Mouse (Mus musculus) right cerebral cortex, postnatal 36 days (tissue): ENCODE data around the gene Olfr963.
"Not testable (repeated sequence)": the region's sequence is repeated elsewhere in the genome, so short reads cannot be mapped to it uniquely, and the experiment has no call there.

Source experiments
- DNase-seq, 2 experiments: peaks; one replicate each; pipeline ENCODE4 v3.0.0; 2022; ENCODE audit warnings: low spot score in 2 of 2, mixed read lengths in 1 of 2

Olfr963 gene

GRCm38 (mm10) chr9:39666905-39667304 is at the start of gene Olfr963:
Gene Olfr963, plus strand, starts transcription at chr9:39667205.
- no peak for DNase-seq

- DNase-seq = no peak
These were observed 45.9 kb upstream of the Olfr963 start, which contains the start of gene Olfr960 for GRCm38 (mm10) chr9:39621073-39621472. Gene Olfr960, plus strand, starts transcription at chr9:39621373.

GRCm38 (mm10) chr9:39623783-39624182 is 43.2 kb upstream of the Olfr963 start:
- DNase-seq = no peak

- DNase-seq = no peak
These were observed 42.3 kb upstream of the Olfr963 start for GRCm38 (mm10) chr9:39624711-39625110.

- DNase-seq = no peak
These were observed 37.9 kb upstream of the Olfr963 start for GRCm38 (mm10) chr9:39629069-39629468.

- DNase-seq = peak; percentile 7 to 9
These were observed 33.0 kb upstream of the Olfr963 start for GRCm38 (mm10) chr9:39633913-39634594.

GRCm38 (mm10) chr9:39644785-39645184 is 22.2 kb upstream of the Olfr963 start, which contains the start of gene Olfr961:
Gene Olfr961, plus strand, starts transcription at chr9:39645085.
- DNase-seq = no peak

GRCm38 (mm10) chr9:39647382-39647781 is 19.6 kb upstream of the Olfr963 start:
- DNase-seq = no peak

GRCm38 (mm10) chr9:39654756-39655396 is 12.1 kb upstream of the Olfr963 start:
- no peak for DNase-seq

GRCm38 (mm10) chr9:39669723-39670122 is 2.7 kb downstream of the Olfr963 start:
- DNase-seq = no peak

- DNase-seq = no peak
These were observed 7.8 kb downstream of the Olfr963 start for GRCm38 (mm10) chr9:39674820-39675219.

GRCm38 (mm10) chr9:39678557-39678956 is 11.6 kb downstream of the Olfr963 start:
- DNase-seq = no peak

GRCm38 (mm10) chr9:39679280-39679679 is 12.3 kb downstream of the Olfr963 start:
- no peak for DNase-seq

GRCm38 (mm10) chr9:39701123-39701522 is 34.1 kb downstream of the Olfr963 start:
- DNase-seq = not testable (repeated sequence)

- DNase-seq = no peak
These were observed 40.0 kb downstream of the Olfr963 start, which contains the start of gene Olfr149 for GRCm38 (mm10) chr9:39707017-39707416. Gene Olfr149, minus strand, starts transcription at chr9:39707117.

GRCm38 (mm10) chr9:39708958-39709357 is 42.0 kb downstream of the Olfr963 start:
- DNase-seq = no peak

- DNase-seq = no peak
These were observed 44.0 kb downstream of the Olfr963 start, which contains the start of gene Olfr965 for GRCm38 (mm10) chr9:39711053-39711452. Gene Olfr965, plus strand, starts transcription at chr9:39711353.
